Mouse (Mus musculus) cerebellum, adult (tissue): ENCODE data around the gene Anp32e.
A peak's percentile ranks its signal among the peaks of the same experiment; 100 is the strongest.

ENCODE experiments used
- ATAC-seq: cut with Nextera tagmentation; 2 replicates; pipeline ENCODE4 v1.9.2; 2017; ENCODE audit warnings: mild to moderate bottlenecking, moderate library complexity, mixed read lengths; ENCODE audit not compliant: insufficient number of reproducible peaks, low FRiP score, low TSS enrichment

Gene Anp32e

GRCm38 (mm10) chr3:95994975-95995801 lies 66.1 kb downstream of the Anp32e start:
- no peak for ATAC-seq

GRCm38 (mm10) chr3:95995802-95996428 lies 66.9 kb downstream of the Anp32e start, which contains the start of gene Plekho1:
Plekho1 (minus strand) TSS chr3:95996001.
- 0 out of 2 replicates have a peak, but pooled peaks have one; percentile 11 for ATAC-seq

DNA sequence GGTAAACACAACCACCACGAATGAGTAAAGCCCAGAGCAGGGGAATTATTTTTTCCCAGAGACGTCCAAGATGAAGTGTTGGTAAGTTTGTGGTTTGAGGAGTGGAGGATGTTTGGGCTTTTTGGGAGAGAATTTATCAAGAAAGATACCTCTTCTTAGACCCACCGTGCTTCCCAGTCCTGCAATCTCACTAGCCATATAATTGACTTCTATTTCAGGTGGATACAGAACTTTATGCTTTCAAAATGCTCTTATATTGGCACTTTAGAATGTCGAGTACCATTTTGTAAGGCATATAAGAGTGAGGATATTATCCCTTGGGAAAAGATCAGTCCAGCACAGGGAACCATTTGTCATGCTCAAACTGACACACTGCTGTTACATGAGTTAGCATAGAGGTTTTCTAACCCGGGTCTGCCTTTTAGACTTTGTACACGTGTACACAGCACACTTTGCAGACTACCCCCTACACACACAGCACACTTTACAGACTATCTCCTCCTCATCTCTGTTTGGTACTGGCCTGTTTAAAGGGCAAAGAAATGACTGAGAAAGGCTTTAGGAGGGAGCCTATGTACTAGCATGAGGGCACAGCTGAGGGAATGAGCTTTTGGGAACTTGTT lies 67.5 kb downstream of the Anp32e start:
- ATAC-seq: no peak
